Mouse (Mus musculus): ENCODE data around the gene Tpgs1. TPM values are rescaled to one million over a fixed set of nuclear protein-coding genes. Genes with fewer than 3 reads are reported as not detected.
A peak's percentile ranks its signal among the peaks of the same experiment; 100 is the strongest.

Gene Tpgs1
- 44.5 and 48.2 TPM in 2 replicates for polyA plus RNA-seq (2014; fragmentation: Nextera tagmentation; extraction: Ambion mirVana)

- Histone ChIP-seq H3K27ac (replicated peaks in 1 of 2; ENCODE audit: control insufficient read depth in 1 of 2, insufficient read depth in 1 of 2, low read depth in 2 of 2, low read length in 2 of 2) (peak within 1 kb of the TSS; percentile 84 to 90), H3K4me1 (ENCODE audit: control insufficient read depth in 2 of 2, insufficient read depth in 2 of 2, low read length in 2 of 2) (peaks cover 5 to 9% of the 10 kb centered on the region in 2 experiments), H3K4me2 (ENCODE audit: low read length) (peak within 1 kb of the TSS; percentile 89), H3K36me3 (ENCODE audit: control insufficient read depth, insufficient read depth, low read length) (no peaks in the 10 kb centered on the region), H3K9ac (ENCODE audit: low read length) (peak within 1 kb of the TSS; percentile 82), H3K4me3 (ENCODE audit: control insufficient read depth in 1 of 2, insufficient read depth in 1 of 2, low read depth in 1 of 2, low read length in 2 of 2) (peak within 1 kb of the TSS; percentile 84 to 86), H3K27me3 (ENCODE audit: control insufficient read depth, insufficient read depth, low read length) (no peaks in the 10 kb centered on the region), H3K9me3 (ENCODE audit: control insufficient read depth, low read length) (no peaks in the 10 kb centered on the region)
- WGBS: under 1% methylated on average over 45 of the region's 45 CpGs
- peak; percentile 57 for ATAC-seq (ENCODE audit: insufficient number of reproducible peaks, insufficient read depth, low FRiP score, low read depth)
These were observed at the start of gene Tpgs1 for GRCm38 (mm10) chr10:79668771-79669575. TSS of gene Tpgs1 (plus strand) at chr10:79669369.

GRCm38 (mm10) chr10:79623950-79624349, 45.2 kb upstream of the Tpgs1 start:
- Histone ChIP-seq H3K27ac (replicated peaks in 1 of 2; ENCODE audit: control insufficient read depth in 1 of 2, insufficient read depth in 1 of 2, low read depth in 2 of 2, low read length in 2 of 2) (no peak overlapping the region), H3K4me2 (ENCODE audit: low read length) (no peak overlapping the region), H3K4me3 (ENCODE audit: control insufficient read depth in 1 of 2, insufficient read depth in 1 of 2, low read depth in 1 of 2, low read length in 2 of 2) (no peak overlapping the region), H3K27me3 (ENCODE audit: control insufficient read depth, insufficient read depth, low read length) (no peaks in the 10 kb centered on the region), H3K9me3 (ENCODE audit: control insufficient read depth, low read length) (no peaks in the 10 kb centered on the region), H3K4me1 (ENCODE audit: control insufficient read depth in 2 of 2, insufficient read depth in 2 of 2, low read length in 2 of 2) (no peaks in the 10 kb centered on the region), H3K9ac (ENCODE audit: low read length) (no peak overlapping the region), H3K36me3 (ENCODE audit: control insufficient read depth, insufficient read depth, low read length) (no peaks in the 10 kb centered on the region)
- ATAC-seq (ENCODE audit: insufficient number of reproducible peaks, insufficient read depth, low FRiP score, low read depth): no peak
- WGBS: 71% methylated on average over 12 of the region's 12 CpGs

DNA sequence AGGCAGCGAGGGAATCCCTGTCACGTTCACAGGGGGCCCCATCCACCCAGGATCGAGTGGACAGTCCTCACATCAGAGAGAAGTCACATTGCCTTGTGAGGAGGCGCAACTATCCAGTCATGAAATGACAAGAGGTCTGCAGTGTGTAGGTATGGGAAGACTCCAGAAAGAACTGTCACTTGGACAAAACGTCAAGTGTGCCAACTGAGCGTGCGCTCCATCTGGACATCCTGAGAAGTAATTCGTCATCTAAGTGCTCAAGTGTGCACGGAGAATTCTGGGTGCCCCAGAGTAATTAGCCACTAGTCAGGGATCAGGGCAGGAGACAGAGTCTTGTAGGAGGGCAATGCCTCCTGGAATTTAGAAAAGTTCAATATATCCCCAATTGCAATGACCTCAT, 43.8 kb upstream of the Tpgs1 start:
- 72% methylated on average over 9 of the region's 9 CpGs for WGBS

DNA sequence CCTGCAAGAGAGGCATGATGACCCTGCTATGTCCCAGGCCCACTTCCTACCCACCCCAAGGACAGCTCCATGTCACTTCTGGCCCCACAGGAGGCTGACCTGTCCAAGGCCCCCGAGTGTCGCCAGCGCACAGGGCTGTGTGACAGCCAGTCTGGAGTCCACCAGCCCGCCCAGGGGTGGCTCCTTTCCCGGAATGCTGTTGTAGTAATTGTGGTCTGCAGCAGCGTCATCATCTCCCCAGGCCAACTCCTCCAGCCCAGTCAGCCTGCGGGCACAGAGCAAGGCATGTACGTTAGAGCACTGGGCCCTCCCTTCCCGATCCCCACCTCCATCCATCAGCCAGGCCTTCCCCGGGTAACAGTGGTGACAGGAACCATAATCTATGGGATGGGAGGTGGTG, 43.0 kb upstream of the Tpgs1 start:
- H3K4me2 ChIP-seq (ENCODE audit: low read length): no peak overlapping the region
- H3K4me3 ChIP-seq (ENCODE audit: control insufficient read depth in 1 of 2, insufficient read depth in 1 of 2, low read depth in 1 of 2, low read length in 2 of 2): no peak overlapping the region
- no peak overlapping the region for H3K27ac ChIP-seq (replicated peaks in 1 of 2; ENCODE audit: control insufficient read depth in 1 of 2, insufficient read depth in 1 of 2, low read depth in 2 of 2, low read length in 2 of 2)
- H3K36me3 ChIP-seq (ENCODE audit: control insufficient read depth, insufficient read depth, low read length): no peaks in the 10 kb centered on the region
- ATAC-seq (ENCODE audit: insufficient number of reproducible peaks, insufficient read depth, low FRiP score, low read depth): no peak
- WGBS: 75% methylated on average over 10 of the region's 10 CpGs
- H3K9me3 ChIP-seq (ENCODE audit: control insufficient read depth, low read length): no peaks in the 10 kb centered on the region
- H3K27me3 ChIP-seq (ENCODE audit: control insufficient read depth, insufficient read depth, low read length): no peaks in the 10 kb centered on the region
- H3K4me1 ChIP-seq (ENCODE audit: control insufficient read depth in 2 of 2, insufficient read depth in 2 of 2, low read length in 2 of 2): no peaks in the 10 kb centered on the region
- no peak overlapping the region for H3K9ac ChIP-seq (ENCODE audit: low read length)

More for the DNA sequence above, 43.8 kb upstream of the Tpgs1 start:
- Histone ChIP-seq H3K4me1 (ENCODE audit: control insufficient read depth in 2 of 2, insufficient read depth in 2 of 2, low read length in 2 of 2) (no peaks in the 10 kb centered on the region), H3K36me3 (ENCODE audit: control insufficient read depth, insufficient read depth, low read length) (no peaks in the 10 kb centered on the region), H3K27me3 (ENCODE audit: control insufficient read depth, insufficient read depth, low read length) (no peaks in the 10 kb centered on the region), H3K9ac (ENCODE audit: low read length) (no peak overlapping the region), H3K4me3 (ENCODE audit: control insufficient read depth in 1 of 2, insufficient read depth in 1 of 2, low read depth in 1 of 2, low read length in 2 of 2) (no peak overlapping the region), H3K4me2 (ENCODE audit: low read length) (no peak overlapping the region), H3K27ac (replicated peaks in 1 of 2; ENCODE audit: control insufficient read depth in 1 of 2, insufficient read depth in 1 of 2, low read depth in 2 of 2, low read length in 2 of 2) (no peak overlapping the region), H3K9me3 (ENCODE audit: control insufficient read depth, low read length) (no peaks in the 10 kb centered on the region)
- no peak for ATAC-seq (ENCODE audit: insufficient number of reproducible peaks, insufficient read depth, low FRiP score, low read depth)

GRCm38 (mm10) chr10:79628377-79628776, 40.8 kb upstream of the Tpgs1 start:
- Histone ChIP-seq H3K9ac (ENCODE audit: low read length) (no peak overlapping the region), H3K27me3 (ENCODE audit: control insufficient read depth, insufficient read depth, low read length) (no peaks in the 10 kb centered on the region), H3K4me2 (ENCODE audit: low read length) (no peak overlapping the region), H3K4me1 (ENCODE audit: control insufficient read depth in 2 of 2, insufficient read depth in 2 of 2, low read length in 2 of 2) (no peaks in the 10 kb centered on the region), H3K27ac (replicated peaks in 1 of 2; ENCODE audit: control insufficient read depth in 1 of 2, insufficient read depth in 1 of 2, low read depth in 2 of 2, low read length in 2 of 2) (no peak overlapping the region), H3K9me3 (ENCODE audit: control insufficient read depth, low read length) (no peaks in the 10 kb centered on the region), H3K4me3 (ENCODE audit: control insufficient read depth in 1 of 2, insufficient read depth in 1 of 2, low read depth in 1 of 2, low read length in 2 of 2) (no peak overlapping the region), H3K36me3 (ENCODE audit: control insufficient read depth, insufficient read depth, low read length) (no peaks in the 10 kb centered on the region)
- WGBS: 83% methylated on average over 5 of the region's 5 CpGs
- ATAC-seq (ENCODE audit: insufficient number of reproducible peaks, insufficient read depth, low FRiP score, low read depth): no peak

DNA sequence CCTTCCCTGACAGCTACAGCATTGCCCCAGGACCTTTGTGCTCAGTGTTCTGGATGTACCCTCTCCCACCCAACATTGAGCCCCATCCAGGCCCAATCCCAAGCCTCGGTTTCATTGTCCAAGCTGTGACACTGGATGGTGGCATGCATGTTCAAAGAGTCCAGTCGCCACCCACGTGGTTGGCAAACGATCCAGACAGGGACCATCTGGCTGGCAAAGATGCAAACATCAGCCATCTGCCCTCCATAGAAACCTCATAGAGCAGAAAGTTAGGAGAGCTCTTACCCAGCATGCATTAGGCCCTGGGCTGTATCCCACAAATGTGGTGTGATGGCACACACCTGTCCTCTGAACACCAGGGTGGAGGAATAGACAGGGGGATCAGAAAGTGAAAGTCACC, 37.7 kb upstream of the Tpgs1 start:
- no peak overlapping the region for H3K27ac ChIP-seq (replicated peaks in 1 of 2; ENCODE audit: control insufficient read depth in 1 of 2, insufficient read depth in 1 of 2, low read depth in 2 of 2, low read length in 2 of 2)
- no peak overlapping the region for H3K4me2 ChIP-seq (ENCODE audit: low read length)
- no peaks in the 10 kb centered on the region for H3K36me3 ChIP-seq (ENCODE audit: control insufficient read depth, insufficient read depth, low read length)
- H3K4me3 ChIP-seq (ENCODE audit: control insufficient read depth in 1 of 2, insufficient read depth in 1 of 2, low read depth in 1 of 2, low read length in 2 of 2): no peak overlapping the region
- no peak for ATAC-seq (ENCODE audit: insufficient number of reproducible peaks, insufficient read depth, low FRiP score, low read depth)
- no peaks in the 10 kb centered on the region for H3K4me1 ChIP-seq (ENCODE audit: control insufficient read depth in 2 of 2, insufficient read depth in 2 of 2, low read length in 2 of 2)
- H3K9me3 ChIP-seq (ENCODE audit: control insufficient read depth, low read length): 0 out of 2 replicates have a peak, but pooled peaks cover 3% of the 10 kb centered on the region
- no peak overlapping the region for H3K9ac ChIP-seq (ENCODE audit: low read length)
- peaks cover 4% of the 10 kb centered on the region for H3K27me3 ChIP-seq (ENCODE audit: control insufficient read depth, insufficient read depth, low read length)
- 81% methylated on average over 4 of the region's 4 CpGs for WGBS

GRCm38 (mm10) chr10:79633006-79633777, 36.0 kb upstream of the Tpgs1 start:
- no peak for ATAC-seq (ENCODE audit: insufficient number of reproducible peaks, insufficient read depth, low FRiP score, low read depth)
- H3K27me3 ChIP-seq (ENCODE audit: control insufficient read depth, insufficient read depth, low read length): peaks cover 22% of the 10 kb centered on the region
- H3K9ac ChIP-seq (ENCODE audit: low read length): no peak overlapping the region
- H3K36me3 ChIP-seq (ENCODE audit: control insufficient read depth, insufficient read depth, low read length): no peaks in the 10 kb centered on the region
- H3K9me3 ChIP-seq (ENCODE audit: control insufficient read depth, low read length): 0 out of 2 replicates have a peak, but pooled peaks cover 3% of the 10 kb centered on the region
- no peak overlapping the region for H3K4me2 ChIP-seq (ENCODE audit: low read length)
- H3K4me1 ChIP-seq (ENCODE audit: control insufficient read depth in 2 of 2, insufficient read depth in 2 of 2, low read length in 2 of 2): no peaks in the 10 kb centered on the region; a peak in 1 of 4 replicates
- H3K27ac ChIP-seq (replicated peaks in 1 of 2; ENCODE audit: control insufficient read depth in 1 of 2, insufficient read depth in 1 of 2, low read depth in 2 of 2, low read length in 2 of 2): no peak overlapping the region
- WGBS: 71% methylated on average over 17 of the region's 17 CpGs
- no peak overlapping the region for H3K4me3 ChIP-seq (ENCODE audit: control insufficient read depth in 1 of 2, insufficient read depth in 1 of 2, low read depth in 1 of 2, low read length in 2 of 2)

All from heart, embryonic 14.5 days (tissue).